Mouse (Mus musculus): ENCODE measurements around the gene Tnfsf13b. TPM values are rescaled to one million over a fixed set of nuclear protein-coding genes. Genes with fewer than 3 reads are reported as not detected.

Gene Tnfsf13b
- total and polyA plus RNA-seq, 3 experiments: 0.16 TPM; not detected in 2

DNA sequence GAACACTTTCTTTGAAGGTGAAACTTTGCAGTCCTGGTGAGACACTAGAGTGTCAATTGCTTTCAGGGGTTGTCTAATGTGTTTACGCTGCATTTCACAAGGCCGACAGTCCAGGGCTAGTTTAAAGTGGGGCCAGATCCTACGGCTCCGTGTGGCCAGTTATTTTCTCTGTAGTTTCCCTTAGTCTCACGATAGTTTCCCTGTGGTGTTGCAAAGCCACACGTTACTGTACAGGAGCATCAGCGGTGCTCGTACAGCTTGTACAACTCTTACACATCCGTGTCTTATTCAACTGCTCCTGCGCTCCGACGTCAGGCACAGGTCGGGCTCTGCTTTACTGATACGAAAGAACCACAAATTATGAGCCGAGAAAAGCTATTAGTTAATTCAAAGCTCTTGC, 29.3 kb upstream of the Tnfsf13b start:
- DNase-seq (ENCODE audit: low spot score): peak; percentile 12
- peaks cover 27% of the 10 kb centered on the region for H3K4me1 ChIP-seq (ENCODE audit: insufficient read depth, low read depth, low read length)
- TF ChIP-seq POLR2AphosphoS5 (IDR thresholded peaks at IDR 0.05; ENCODE audit: insufficient replicate concordance, low read depth, low read length) (no peak), GATA1 (IDR thresholded peaks at IDR 0.05; ENCODE audit: borderline replicate concordance, low read length) (no peak), TAL1 (conservative IDR thresholded peaks at IDR 0.05; ENCODE audit: low read depth, low read length) (no peak), CTCF (IDR thresholded peaks at IDR 0.05; ENCODE audit: low read depth, low read length) (no peak), GATA2 (IDR thresholded peaks at IDR 0.05; ENCODE audit: borderline replicate concordance, low read depth, low read length) (no peak)

GRCm38 (mm10) chr8:9977573-9978314, 28.5 kb upstream of the Tnfsf13b start, which contains the start of the genes Lig4 and Abhd13:
Gene Lig4 (minus strand): TSS chr8:9977686.
Gene Abhd13 (plus strand): TSS chr8:9977707.
- ATAC-seq (ENCODE audit: extremely low read depth, insufficient number of reproducible peaks, low FRiP score, poor library complexity, severe bottlenecking): peak; percentile 42
- no peaks in the 10 kb centered on the region for H3K27me3 ChIP-seq (ENCODE audit: insufficient read depth, low read length)
- DNase-seq (ENCODE audit: low spot score): peak; percentile 91
- H3K4me1 ChIP-seq (ENCODE audit: insufficient read depth, low read depth, low read length): peaks cover 27% of the 10 kb centered on the region
- peaks cover 34% of the 10 kb centered on the region for H3K36me3 ChIP-seq (replicated peaks)
- peak within 1 kb of the TSS; percentile 85 for H3K4me3 ChIP-seq (ENCODE audit: low read depth, low read length)
- TF ChIP-seq CTCF (IDR thresholded peaks at IDR 0.05; ENCODE audit: low read depth, low read length) (no peak), POLR2AphosphoS5 (IDR thresholded peaks at IDR 0.05; ENCODE audit: insufficient replicate concordance, low read depth, low read length) (no peak), TAL1 (conservative IDR thresholded peaks at IDR 0.05; ENCODE audit: low read depth, low read length) (no peak), GATA1 (IDR thresholded peaks at IDR 0.05; ENCODE audit: borderline replicate concordance, low read length) (no peak)
- no peaks in the 10 kb centered on the region for H3K9me3 ChIP-seq (replicated peaks)

More for the DNA sequence above, 29.3 kb upstream of the Tnfsf13b start:
- Histone ChIP-seq H3K4me3 (ENCODE audit: low read depth, low read length) (peak overlapping the region; percentile 85), H3K9me3 (replicated peaks) (no peaks in the 10 kb centered on the region), H3K27me3 (ENCODE audit: insufficient read depth, low read length) (no peaks in the 10 kb centered on the region), H3K36me3 (replicated peaks) (peaks cover 34% of the 10 kb centered on the region)
- no peak for ATAC-seq (ENCODE audit: extremely low read depth, insufficient number of reproducible peaks, low FRiP score, poor library complexity, severe bottlenecking)

DNA sequence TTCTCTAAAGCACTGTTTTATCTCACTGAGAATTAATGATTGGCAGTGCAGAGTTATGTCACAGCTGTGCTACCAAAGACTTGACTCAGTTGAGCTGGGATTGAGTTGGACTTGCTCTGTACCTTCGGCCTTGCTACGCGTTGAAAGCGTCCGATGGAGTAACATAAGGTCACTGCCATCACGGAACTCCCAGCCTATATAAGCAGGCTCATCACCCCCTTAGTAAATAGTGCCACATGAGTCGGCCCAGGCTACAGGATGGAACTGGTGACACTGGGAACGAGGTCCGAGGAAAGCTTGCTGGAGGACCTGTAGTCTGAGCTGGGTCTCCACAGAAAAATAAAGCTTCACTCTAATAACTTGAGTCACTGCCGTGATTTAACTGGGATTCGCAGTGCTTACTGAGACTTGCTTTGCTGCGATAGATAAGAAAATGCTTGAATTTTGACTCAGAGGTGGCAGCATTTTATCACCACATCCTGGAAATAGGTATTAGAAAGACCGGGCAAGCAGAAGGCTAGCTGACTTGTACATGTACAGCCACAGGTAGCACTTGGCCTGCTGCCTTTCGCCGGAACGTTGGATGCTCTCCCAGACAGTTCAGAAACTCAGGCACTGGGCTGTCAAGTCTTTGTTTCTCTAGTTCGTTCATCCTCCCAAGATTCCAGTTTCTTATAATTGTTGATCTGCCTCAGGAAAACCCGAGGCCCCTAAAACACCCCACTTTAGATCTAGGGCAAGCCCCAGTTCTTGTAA, 27.6 kb upstream of the Tnfsf13b start:
- DNase-seq (ENCODE audit: low spot score) (no peak), ATAC-seq (ENCODE audit: extremely low read depth, insufficient number of reproducible peaks, low FRiP score, poor library complexity, severe bottlenecking) (no peak)
- peaks cover 27% of the 10 kb centered on the region for H3K4me1 ChIP-seq (ENCODE audit: insufficient read depth, low read depth, low read length)
- H3K36me3 ChIP-seq (replicated peaks): peaks cover 35% of the 10 kb centered on the region
- no peaks in the 10 kb centered on the region for H3K9me3 ChIP-seq (replicated peaks)
- H3K4me3 ChIP-seq (ENCODE audit: low read depth, low read length): peak overlapping the region; percentile 85
- no peaks in the 10 kb centered on the region for H3K27me3 ChIP-seq (ENCODE audit: insufficient read depth, low read length)
- TF ChIP-seq POLR2AphosphoS5 (IDR thresholded peaks at IDR 0.05; ENCODE audit: insufficient replicate concordance, low read depth, low read length) (no peak), GATA1 (IDR thresholded peaks at IDR 0.05; ENCODE audit: borderline replicate concordance, low read length) (no peak), CTCF (IDR thresholded peaks at IDR 0.05; ENCODE audit: low read depth, low read length) (no peak), TAL1 (conservative IDR thresholded peaks at IDR 0.05; ENCODE audit: low read depth, low read length) (no peak), GATA2 (IDR thresholded peaks at IDR 0.05; ENCODE audit: borderline replicate concordance, low read depth, low read length) (no peak)

GRCm38 (mm10) chr8:9979746-9980145, 26.5 kb upstream of the Tnfsf13b start:
- TF ChIP-seq CTCF (IDR thresholded peaks at IDR 0.05; ENCODE audit: low read depth, low read length) (no peak), TAL1 (conservative IDR thresholded peaks at IDR 0.05; ENCODE audit: low read depth, low read length) (no peak), GATA1 (IDR thresholded peaks at IDR 0.05; ENCODE audit: borderline replicate concordance, low read length) (no peak), POLR2AphosphoS5 (IDR thresholded peaks at IDR 0.05; ENCODE audit: insufficient replicate concordance, low read depth, low read length) (no peak), GATA2 (IDR thresholded peaks at IDR 0.05; ENCODE audit: borderline replicate concordance, low read depth, low read length) (no peak)
- DNase-seq (ENCODE audit: low spot score) (no peak), ATAC-seq (ENCODE audit: extremely low read depth, insufficient number of reproducible peaks, low FRiP score, poor library complexity, severe bottlenecking) (no peak)
- no peaks in the 10 kb centered on the region for H3K9me3 ChIP-seq (replicated peaks)
- peaks cover 27% of the 10 kb centered on the region for H3K4me1 ChIP-seq (ENCODE audit: insufficient read depth, low read depth, low read length)
- no peaks in the 10 kb centered on the region for H3K27me3 ChIP-seq (ENCODE audit: insufficient read depth, low read length)
- peaks cover 44% of the 10 kb centered on the region for H3K36me3 ChIP-seq (replicated peaks)
- H3K4me3 ChIP-seq (ENCODE audit: low read depth, low read length): no peak overlapping the region; the same call in 1 of the 2 replicates

GRCm38 (mm10) chr8:9980188-9980587, 26.1 kb upstream of the Tnfsf13b start:
- TF ChIP-seq TAL1 (conservative IDR thresholded peaks at IDR 0.05; ENCODE audit: low read depth, low read length) (no peak), POLR2AphosphoS5 (IDR thresholded peaks at IDR 0.05; ENCODE audit: insufficient replicate concordance, low read depth, low read length) (no peak), GATA1 (IDR thresholded peaks at IDR 0.05; ENCODE audit: borderline replicate concordance, low read length) (no peak), CTCF (IDR thresholded peaks at IDR 0.05; ENCODE audit: low read depth, low read length) (no peak), GATA2 (IDR thresholded peaks at IDR 0.05; ENCODE audit: borderline replicate concordance, low read depth, low read length) (no peak)

GRCm38 (mm10) chr8:10004115-10004514, 2.2 kb upstream of the Tnfsf13b start:
- H3K27me3 ChIP-seq (ENCODE audit: insufficient read depth, low read length): peaks cover 19% of the 10 kb centered on the region; the same call in 1 of the 2 replicates
- DNase-seq (ENCODE audit: low spot score) (no peak), ATAC-seq (ENCODE audit: extremely low read depth, insufficient number of reproducible peaks, low FRiP score, poor library complexity, severe bottlenecking) (no peak)
- H3K36me3 ChIP-seq (replicated peaks): no peaks in the 10 kb centered on the region
- no peaks in the 10 kb centered on the region for H3K4me1 ChIP-seq (ENCODE audit: insufficient read depth, low read depth, low read length)
- H3K4me3 ChIP-seq (ENCODE audit: low read depth, low read length): no peak overlapping the region
- H3K9me3 ChIP-seq (replicated peaks): no peaks in the 10 kb centered on the region
- TF ChIP-seq POLR2AphosphoS5 (IDR thresholded peaks at IDR 0.05; ENCODE audit: insufficient replicate concordance, low read depth, low read length) (no peak), TAL1 (conservative IDR thresholded peaks at IDR 0.05; ENCODE audit: low read depth, low read length) (no peak), GATA2 (IDR thresholded peaks at IDR 0.05; ENCODE audit: borderline replicate concordance, low read depth, low read length) (no peak), GATA1 (IDR thresholded peaks at IDR 0.05; ENCODE audit: borderline replicate concordance, low read length) (no peak), CTCF (IDR thresholded peaks at IDR 0.05; ENCODE audit: low read depth, low read length) (no peak)

More at GRCm38 (mm10) chr8:9980188-9980587, 26.1 kb upstream of the Tnfsf13b start:
- Histone ChIP-seq H3K36me3 (replicated peaks) (peaks cover 46% of the 10 kb centered on the region), H3K9me3 (replicated peaks) (no peaks in the 10 kb centered on the region), H3K27me3 (ENCODE audit: insufficient read depth, low read length) (no peaks in the 10 kb centered on the region), H3K4me3 (ENCODE audit: low read depth, low read length) (no peak overlapping the region), H3K4me1 (ENCODE audit: insufficient read depth, low read depth, low read length) (peaks cover 27% of the 10 kb centered on the region)
- no peak for ATAC-seq (ENCODE audit: extremely low read depth, insufficient number of reproducible peaks, low FRiP score, poor library complexity, severe bottlenecking)
- no peak for DNase-seq (ENCODE audit: low spot score)

Data from G1E (cell line).